12 mouse cellular contexts compared by ENCODE assay signal in genomic region chr17:81605219-81605660, GRCm38 (mm10).
DNase-seq lines count a peak whose midpoint lies in the region; ATAC-seq and TF ChIP-seq lines count a peak whose summit lies in the region.
"Had no signal": no experiment of that assay in that cellular context is flagged by ENCODE, and none has a peak within 500 bp of the region (broad histone marks: within the 10 kb centered on the region; RNA-seq: fewer than 3 reads in every experiment).

No protein-coding gene starts in this region.

- H3K9ac ChIP-seq in intestine, embryonic 14.5 days (ENCODE audit: low read length): no peak overlapping the region
- no peak overlapping the region for H3K9ac ChIP-seq in intestine, postnatal 0 days (ENCODE audit: low read depth, low read length)
- no peak overlapping the region for H3K9ac ChIP-seq in embryonic facial prominence, embryonic 13.5 days

- no peaks in the 10 kb centered on the region for H3K27me3 ChIP-seq in intestine, embryonic 14.5 days (replicated peaks; ENCODE audit: control insufficient read depth, insufficient read depth, low read length)
- H3K27me3 ChIP-seq in intestine, postnatal 0 days (replicated peaks; ENCODE audit: control insufficient read depth, insufficient read depth, low read length): no peaks in the 10 kb centered on the region
- H3K27me3 ChIP-seq in embryonic facial prominence, embryonic 13.5 days: no peaks in the 10 kb centered on the region

- H3K36me3 ChIP-seq in intestine, embryonic 14.5 days (ENCODE audit: control insufficient read depth, insufficient read depth, low read length): no peaks in the 10 kb centered on the region
- no peaks in the 10 kb centered on the region for H3K36me3 ChIP-seq in intestine, postnatal 0 days (ENCODE audit: control insufficient read depth, insufficient read depth)
- no peaks in the 10 kb centered on the region for H3K36me3 ChIP-seq in embryonic facial prominence, embryonic 13.5 days

- no peaks in the 10 kb centered on the region for H3K9me3 ChIP-seq in intestine, embryonic 14.5 days (ENCODE audit: control insufficient read depth, low read length)
- no peaks in the 10 kb centered on the region for H3K9me3 ChIP-seq in intestine, postnatal 0 days (ENCODE audit: control insufficient read depth)
- no peaks in the 10 kb centered on the region for H3K9me3 ChIP-seq in embryonic facial prominence, embryonic 13.5 days

- peaks cover 8% of the 10 kb centered on the region; the same call in 1 of the 2 replicates for H3K4me1 ChIP-seq in intestine, embryonic 14.5 days (replicated peaks; ENCODE audit: control insufficient read depth, insufficient read depth, low read length)
- no peaks in the 10 kb centered on the region for H3K4me1 ChIP-seq in intestine, postnatal 0 days (replicated peaks; ENCODE audit: control insufficient read depth, insufficient read depth, low read length)
- peaks cover 7% of the 10 kb centered on the region; the same call in 1 of the 2 replicates for H3K4me1 ChIP-seq in embryonic facial prominence, embryonic 13.5 days

- no peak overlapping the region for H3K4me2 ChIP-seq in intestine, embryonic 14.5 days (ENCODE audit: low read length)
- no peak overlapping the region for H3K4me2 ChIP-seq in intestine, postnatal 0 days (replicated peaks; ENCODE audit: low read depth)
- no peak overlapping the region for H3K4me2 ChIP-seq in embryonic facial prominence, embryonic 13.5 days
- H3K4me2 ChIP-seq: heart, embryonic 11.5 days had no signal

- no peak overlapping the region for H3K4me3 ChIP-seq in intestine, embryonic 14.5 days (ENCODE audit: low read depth, low read length)
- no peak overlapping the region for H3K4me3 ChIP-seq in intestine, postnatal 0 days (ENCODE audit: low read depth, low read length)
- H3K4me3 ChIP-seq in embryonic facial prominence, embryonic 13.5 days: no peak overlapping the region

- TF ChIP-seq CTCF in intestine, postnatal 0 days (IDR thresholded peaks at IDR 0.05; ENCODE audit: low read depth): no peak

- ATAC-seq in intestine, embryonic 14.5 days (replicated peaks; ENCODE audit: low FRiP score, low TSS enrichment, low read depth): no peak
- no peak for ATAC-seq in intestine, postnatal 0 days
- ATAC-seq in embryonic facial prominence, embryonic 13.5 days (ENCODE audit: insufficient number of reproducible peaks, insufficient read depth, low FRiP score, low TSS enrichment, low read depth): no peak

- H3K27ac ChIP-seq in intestine, embryonic 14.5 days (ENCODE audit: low read depth): peak overlapping the region; percentile 43; the same call in 1 of the 2 replicates
- no peak overlapping the region for H3K27ac ChIP-seq in intestine, postnatal 0 days (ENCODE audit: low read depth, low read length)
- H3K27ac ChIP-seq in embryonic facial prominence, embryonic 13.5 days: peak overlapping the region; percentile 17; the same call in 1 of the 2 replicates

- WGBS in intestine, embryonic 14.5 days: 36% methylated on average over 4 of the region's 4 CpGs
- WGBS in intestine, postnatal 0 days: 66% methylated on average over 4 of the region's 4 CpGs
- 36% methylated on average over 4 of the region's 4 CpGs for WGBS in embryonic facial prominence, embryonic 13.5 days

- DNase-seq in intestine, embryonic 14.5 days (ENCODE audit: low spot score): no peak
- DNase-seq in MN1 (ENCODE audit: low spot score) (peak; percentile 74), liver (no peak)
- DNase-seq in lung, postnatal 36 days: peak; percentile 33
- no peak for DNase-seq in adrenal gland, postnatal 25 days
- DNase-seq: cerebellum, adult 8-10 months; left cerebral cortex, postnatal 4 days; midbrain, embryonic 14.5 days; thymus, postnatal 14 days had no signal

Comparison
In these comparisons a context has a peak if more than half of its experiments do, and no peak if none do; other contexts are left out.
1. DNase-seq: peak in MN1 (single experiment) and lung, postnatal 36 days (single experiment); none in intestine, embryonic 14.5 days (single experiment), liver (single experiment) and adrenal gland, postnatal 25 days (single experiment).